Mouse (Mus musculus): Measurements from ENCODE around the gene Gm9913.

GRCm38 (mm10) chr2:125543646-125544045 is 38.8 kb downstream of the Gm9913 start:
- TF ChIP-seq CTCF (IDR thresholded peaks at IDR 0.05; ENCODE audit: insufficient read depth, low read depth, low read length) (no peak), POLR2A (IDR thresholded peaks at IDR 0.05; ENCODE audit: insufficient read depth, low read depth, low read length) (no peak)
